Mouse (Mus musculus) MEL (cell line): ENCODE data around the gene Unc5cl. TPM values are rescaled to one million over a fixed set of nuclear protein-coding genes. Genes with fewer than 3 reads are reported as not detected.

Experiments used
- DNase-seq: peaks from one replicate; pipeline ENCODE4 v3.0.0; 2011; ENCODE audit warnings: low read depth, low spot score
- H3K27ac ChIP-seq: 2 replicates; pipeline ENCODE4 v1.5.1; 2012; ENCODE audit warnings: low read depth, mild to moderate bottlenecking, control low read depth, low read length, moderate library complexity; ENCODE audit not compliant: control insufficient read depth
- H3K27me3 ChIP-seq, 2 experiments: fragments of 150-350 bp in 1 of 2; sonication (generic) in 1 of 2; 2 replicates each; pipeline ENCODE4 v1.6.1; 2012; ENCODE audit warnings: low read length in 2 of 2, mild to moderate bottlenecking in 2 of 2, improper control_type of control experiment in 1 of 2, moderate library complexity in 1 of 2; ENCODE audit not compliant: insufficient read depth in 2 of 2, control insufficient read depth in 1 of 2
- H3K36me3 ChIP-seq, 2 experiments: 2 replicates each; pipeline ENCODE4 v1.6.1; 2012 to 2014; ENCODE audit warnings: low read length in 2 of 2, improper control_type of control experiment in 1 of 2, inconsistent platforms in 1 of 2, mild to moderate bottlenecking in 1 of 2; ENCODE audit not compliant: insufficient read depth in 2 of 2, control insufficient read depth in 1 of 2
- H3K4me1 ChIP-seq, 2 experiments: fragments of 150-350 bp in 1 of 2; sonication (generic) in 1 of 2; 2 replicates each; pipeline ENCODE4 v1.6.1; 2012; ENCODE audit warnings: low read length in 2 of 2, improper control_type of control experiment in 1 of 2, mild to moderate bottlenecking in 1 of 2; ENCODE audit not compliant: insufficient read depth in 2 of 2, control insufficient read depth in 1 of 2
- H3K4me3 ChIP-seq, 2 experiments: fragments of 150-350 bp in 1 of 2; sonication (generic) in 1 of 2; 2 replicates each; pipeline ENCODE4 v1.5.1; 2012; ENCODE audit warnings: low read depth in 2 of 2, low read length in 2 of 2, mild to moderate bottlenecking in 2 of 2, moderate library complexity in 2 of 2, control low read depth in 1 of 2, improper control_type of control experiment in 1 of 2; ENCODE audit not compliant: control insufficient read depth in 1 of 2, insufficient read depth in 1 of 2
- H3K79me2 ChIP-seq: 2 replicates; pipeline ENCODE4 v1.6.1; 2012; ENCODE audit warnings: mild to moderate bottlenecking, low read length, moderate library complexity; ENCODE audit not compliant: control insufficient read depth, poor library complexity, insufficient read depth
- H3K9ac ChIP-seq: 2 replicates; pipeline ENCODE4 v1.6.1; 2012; ENCODE audit warnings: low read depth, mild to moderate bottlenecking, control low read depth, low read length, moderate library complexity; ENCODE audit not compliant: control insufficient read depth, poor library complexity, severe bottlenecking
- H3K9me3 ChIP-seq: fragments of 150-350 bp; sonication (generic); replicated peaks from 2 replicates; pipeline ENCODE4 v1.6.1; 2012; ENCODE audit warnings: mild to moderate bottlenecking, low read length, improper control_type of control experiment, moderate library complexity; ENCODE audit not compliant: insufficient read depth
- BHLHE40 ChIP-seq: IDR thresholded peaks from 2 replicates; pipeline ENCODE4 v1.6.1; 2012; ENCODE audit warnings: low read depth, mild to moderate bottlenecking, inconsistent platforms, low read length, improper control_type of control experiment, borderline replicate concordance
- CHD1 ChIP-seq: IDR thresholded peaks from 2 replicates; pipeline ENCODE4 v1.6.1; 2012; ENCODE audit warnings: low read depth, mild to moderate bottlenecking, inconsistent platforms, low read length, improper control_type of control experiment
- CTCF ChIP-seq, 3 experiments: IDR thresholded peaks in 2 of 3; conservative IDR thresholded peaks in 1 of 3; 2 replicates each; pipeline ENCODE4 v1.5.1; 2011 to 2012; ENCODE audit warnings: low read length in 3 of 3, low read depth in 2 of 3, mild to moderate bottlenecking in 2 of 3, improper control_type of control experiment in 1 of 3, inconsistent platforms in 1 of 3, mixed read lengths in 1 of 3, moderate library complexity in 1 of 3; ENCODE audit not compliant: control insufficient read depth in 1 of 3, insufficient read depth in 1 of 3, poor library complexity in 1 of 3, severe bottlenecking in 1 of 3
- ELF1 ChIP-seq: IDR thresholded peaks from 2 replicates; pipeline ENCODE4 v1.6.1; 2014; ENCODE audit warnings: low read depth, mild to moderate bottlenecking, inconsistent platforms, low read length, improper control_type of control experiment, moderate library complexity
- ETS1 ChIP-seq: IDR thresholded peaks from 2 replicates; pipeline ENCODE4 v1.6.1; 2012; ENCODE audit warnings: low read depth, mild to moderate bottlenecking, inconsistent platforms, low read length, improper control_type of control experiment, moderate library complexity
- GATA1 ChIP-seq: IDR thresholded peaks from 2 replicates; pipeline ENCODE4 v1.6.1; 2011; ENCODE audit warnings: low read depth, low read length, improper control_type of control experiment
- MAFK ChIP-seq: IDR thresholded peaks from 2 replicates; pipeline ENCODE4 v1.6.1; 2011; ENCODE audit warnings: low read depth, mild to moderate bottlenecking, low read length, improper control_type of control experiment, borderline replicate concordance
- MEF2A ChIP-seq: IDR thresholded peaks from 2 replicates; pipeline ENCODE4 v1.6.1; 2014; ENCODE audit warnings: low read depth, mild to moderate bottlenecking, inconsistent platforms, low read length, improper control_type of control experiment; ENCODE audit not compliant: poor library complexity, insufficient replicate concordance, severe bottlenecking; ENCODE audit errors: extremely low read depth
- MYB ChIP-seq: IDR thresholded peaks from 2 replicates; pipeline ENCODE4 v1.6.1; 2011; ENCODE audit warnings: mild to moderate bottlenecking, low read depth, low read length, improper control_type of control experiment
- NELFE ChIP-seq: IDR thresholded peaks from 2 replicates; pipeline ENCODE4 v1.6.1; 2011; ENCODE audit warnings: low read depth, low read length, improper control_type of control experiment
- NRF1 ChIP-seq: IDR thresholded peaks from 2 replicates; pipeline ENCODE4 v1.6.1; 2014; ENCODE audit warnings: low read depth, mild to moderate bottlenecking, inconsistent platforms, low read length, improper control_type of control experiment, moderate library complexity; ENCODE audit not compliant: poor library complexity, insufficient read depth, severe bottlenecking
- POLR2A ChIP-seq, 2 experiments: IDR thresholded peaks; 2 replicates each; pipeline ENCODE4 v1.6.1; 2011 to 2012; ENCODE audit warnings: low read length in 2 of 2, mild to moderate bottlenecking in 2 of 2, control low read depth in 1 of 2, improper control_type of control experiment in 1 of 2, low read depth in 1 of 2, moderate library complexity in 1 of 2; ENCODE audit not compliant: control insufficient read depth in 1 of 2, insufficient read depth in 1 of 2, poor library complexity in 1 of 2
- POLR2AphosphoS5 ChIP-seq: IDR thresholded peaks from 2 replicates; pipeline ENCODE4 v1.6.1; 2012; ENCODE audit warnings: low read depth, borderline replicate concordance, mild to moderate bottlenecking, inconsistent platforms, low read length, moderate library complexity, mixed read lengths
- RAD21 ChIP-seq: IDR thresholded peaks from 2 replicates; pipeline ENCODE4 v1.6.1; 2011; ENCODE audit warnings: mild to moderate bottlenecking, low read depth, low read length, improper control_type of control experiment
- RCOR1 ChIP-seq: IDR thresholded peaks from 2 replicates; pipeline ENCODE4 v1.6.1; 2012; ENCODE audit warnings: low read depth, mild to moderate bottlenecking, inconsistent platforms, low read length, improper control_type of control experiment
- SIN3A ChIP-seq: IDR thresholded peaks from 2 replicates; pipeline ENCODE4 v1.6.1; 2012; ENCODE audit warnings: low read length, improper control_type of control experiment, inconsistent platforms
- SMC3 ChIP-seq: IDR thresholded peaks from 2 replicates; pipeline ENCODE4 v1.6.1; 2011; ENCODE audit warnings: low read depth, low read length, improper control_type of control experiment
- TCF12 ChIP-seq: IDR thresholded peaks from 2 replicates; pipeline ENCODE4 v1.6.1; 2014; ENCODE audit warnings: low read depth, mild to moderate bottlenecking, inconsistent platforms, low read length, improper control_type of control experiment, moderate library complexity
- USF2 ChIP-seq, 2 experiments: IDR thresholded peaks; 2 replicates each; pipeline ENCODE4 v1.6.1; 2011 to 2012; ENCODE audit warnings: improper control_type of control experiment in 2 of 2, low read length in 2 of 2, borderline replicate concordance in 1 of 2, inconsistent platforms in 1 of 2, low read depth in 1 of 2, mild to moderate bottlenecking in 1 of 2; ENCODE audit not compliant: insufficient read depth in 1 of 2
- ZC3H11A ChIP-seq: IDR thresholded peaks from 2 replicates; pipeline ENCODE4 v1.6.1; 2012; ENCODE audit warnings: low read depth, mild to moderate bottlenecking, inconsistent platforms, low read length, improper control_type of control experiment
- ZKSCAN1 ChIP-seq: IDR thresholded peaks from 2 replicates; pipeline ENCODE4 v1.6.1; 2012; ENCODE audit warnings: low read depth, mild to moderate bottlenecking, inconsistent platforms, low read length, improper control_type of control experiment, moderate library complexity
- ZNF384 ChIP-seq: IDR thresholded peaks from 2 replicates; pipeline ENCODE4 v1.6.1; 2012; ENCODE audit warnings: low read depth, mild to moderate bottlenecking, inconsistent platforms, low read length, improper control_type of control experiment
- polyA plus RNA-seq, 2 experiments: library from polyadenylated mRNA; stranded (reverse) in 1 of 2; unstranded in 1 of 2; fragments of >175 nt in 1 of 2; fragments of >200 nt in 1 of 2; gene quantifications; 2 replicates each; pipeline versions ENCODE4 v1.2.1 to v1.2.4; 2012; ENCODE audit warnings: low replicate concordance in 2 of 2, low read depth in 1 of 2; ENCODE audit not compliant: insufficient read length in 2 of 2, insufficient read depth in 1 of 2, missing spikeins in 1 of 2
- total RNA-seq: library from RNA; depleted of rRNA; stranded (reverse); fragments of 300-350 nt; gene quantifications from 2 replicates; pipeline ENCODE4 v1.2.3, GENCODE M21; 2012

Gene Unc5cl
- total and polyA plus RNA-seq, 3 experiments, result 4.7 to 7.7 TPM; not detected in 1

GRCm38 (mm10) chr17:48433006-48433655 lies 21.6 kb upstream of the Unc5cl start:
- H3K9ac ChIP-seq, result no peak overlapping the region
- TF ChIP-seq SMC3 (no peak), MEF2A (no peak), POLR2AphosphoS5 (no peak), NELFE (no peak), GATA1 (no peak), MAFK (no peak), CHD1 (no peak), TCF12 (no peak), BHLHE40 (no peak), USF2 (IDR thresholded peaks at IDR 0.05; ENCODE audit: borderline replicate concordance in 1 of 2, insufficient read depth in 1 of 2, low read depth in 1 of 2, low read length in 2 of 2) (no peak), CTCF (IDR thresholded peaks at IDR 0.05 in 2 of 3, conservative IDR thresholded peaks at IDR 0.05 in 1 of 3; ENCODE audit: control insufficient read depth in 1 of 3, insufficient read depth in 1 of 3, low read depth in 2 of 3, low read length in 3 of 3, poor library complexity in 1 of 3, severe bottlenecking in 1 of 3) (no peak), RCOR1 (no peak)
- H3K27ac ChIP-seq, result no peak overlapping the region
- DNase-seq, result no peak
- no peaks in the 10 kb centered on the region for H3K79me2 ChIP-seq
- H3K36me3 ChIP-seq, result peaks cover 0 to 6% of the 10 kb centered on the region in 2 experiments; a peak in 1 of 4 replicates
- no peak overlapping the region for H3K4me3 ChIP-seq
- no peaks in the 10 kb centered on the region for H3K9me3 ChIP-seq
- H3K4me1 ChIP-seq, result peaks cover 2 to 10% of the 10 kb centered on the region in 2 experiments; a peak in 2 of 4 replicates
- H3K27me3 ChIP-seq, result no peaks in the 10 kb centered on the region

- Histone ChIP-seq H3K9ac (no peak overlapping the region), H3K4me3 (no peak overlapping the region), H3K36me3 (peaks cover 0 to 6% of the 10 kb centered on the region in 2 experiments; a peak in 1 of 4 replicates), H3K27ac (no peak overlapping the region), H3K4me1 (peaks cover 2 to 10% of the 10 kb centered on the region in 2 experiments; a peak in 2 of 4 replicates), H3K27me3 (no peaks in the 10 kb centered on the region), H3K9me3 (no peaks in the 10 kb centered on the region), H3K79me2 (no peaks in the 10 kb centered on the region)
- DNase-seq, result peak; percentile 67
- TF ChIP-seq ZNF384, result no peak
- no peak for TF ChIP-seq MAFK
- TF ChIP-seq NRF1, result no peak
- TF ChIP-seq ZKSCAN1, result no peak
- TF ChIP-seq POLR2A (IDR thresholded peaks at IDR 0.05; ENCODE audit: control insufficient read depth in 1 of 2, insufficient read depth in 1 of 2, low read depth in 1 of 2, low read length in 2 of 2, poor library complexity in 1 of 2), result no peak
- TF ChIP-seq MYB, result no peak
- no peak for TF ChIP-seq CHD1
- no peak for TF ChIP-seq SIN3A
- peak; percentile 38 for TF ChIP-seq ZC3H11A
- no peak for TF ChIP-seq BHLHE40
- no peak for TF ChIP-seq ELF1
- peak; percentile 47 to 54 (median 53) for TF ChIP-seq CTCF (IDR thresholded peaks at IDR 0.05 in 2 of 3, conservative IDR thresholded peaks at IDR 0.05 in 1 of 3; ENCODE audit: control insufficient read depth in 1 of 3, insufficient read depth in 1 of 3, low read depth in 2 of 3, low read length in 3 of 3, poor library complexity in 1 of 3, severe bottlenecking in 1 of 3)
- peak; percentile 46 for TF ChIP-seq RAD21
- peak; percentile 40 for TF ChIP-seq SMC3
- TF ChIP-seq ETS1, result no peak
- TF ChIP-seq, all 39 proteins: peak for 4
Measured at GRCm38 (mm10) chr17:48433689-48434330, 20.9 kb upstream of the Unc5cl start.
